Mouse (Mus musculus) brain, embryonic 14.5 days (tissue): ENCODE data around the gene Grb2. TPM values are rescaled to one million over a fixed set of nuclear protein-coding genes. Genes with fewer than 3 reads are reported as not detected.

Source experiments
- DNase-seq: peaks from one replicate; pipeline ENCODE4 v3.0.0-alpha.2; 2011; ENCODE audit warnings: low read depth
- CTCF ChIP-seq: fragments of 200-500 bp; IDR thresholded peaks from 2 replicates; pipeline ENCODE4 v1.5.1; 2012; ENCODE audit warnings: inconsistent platforms, mild to moderate bottlenecking, moderate library complexity, borderline replicate concordance; ENCODE audit not compliant: insufficient read depth, insufficient read length; ENCODE audit errors: extremely low read depth
- POLR2A ChIP-seq: fragments of 200-500 bp; IDR thresholded peaks from 2 replicates; pipeline ENCODE4 v1.6.1; 2012; ENCODE audit warnings: mild to moderate bottlenecking, inconsistent platforms, borderline replicate concordance; ENCODE audit not compliant: poor library complexity, insufficient read depth, insufficient read length, severe bottlenecking; ENCODE audit errors: extremely low read depth
- polyA plus RNA-seq: library from polyadenylated mRNA; depleted of rRNA; stranded (reverse); fragments of >200 nt; gene quantifications from 2 replicates; pipeline ENCODE4 v1.2.3, GENCODE M21; 2012; rRNA removed

The Grb2 gene
- 124 and 127 TPM in 2 replicates for polyA plus RNA-seq

DNA sequence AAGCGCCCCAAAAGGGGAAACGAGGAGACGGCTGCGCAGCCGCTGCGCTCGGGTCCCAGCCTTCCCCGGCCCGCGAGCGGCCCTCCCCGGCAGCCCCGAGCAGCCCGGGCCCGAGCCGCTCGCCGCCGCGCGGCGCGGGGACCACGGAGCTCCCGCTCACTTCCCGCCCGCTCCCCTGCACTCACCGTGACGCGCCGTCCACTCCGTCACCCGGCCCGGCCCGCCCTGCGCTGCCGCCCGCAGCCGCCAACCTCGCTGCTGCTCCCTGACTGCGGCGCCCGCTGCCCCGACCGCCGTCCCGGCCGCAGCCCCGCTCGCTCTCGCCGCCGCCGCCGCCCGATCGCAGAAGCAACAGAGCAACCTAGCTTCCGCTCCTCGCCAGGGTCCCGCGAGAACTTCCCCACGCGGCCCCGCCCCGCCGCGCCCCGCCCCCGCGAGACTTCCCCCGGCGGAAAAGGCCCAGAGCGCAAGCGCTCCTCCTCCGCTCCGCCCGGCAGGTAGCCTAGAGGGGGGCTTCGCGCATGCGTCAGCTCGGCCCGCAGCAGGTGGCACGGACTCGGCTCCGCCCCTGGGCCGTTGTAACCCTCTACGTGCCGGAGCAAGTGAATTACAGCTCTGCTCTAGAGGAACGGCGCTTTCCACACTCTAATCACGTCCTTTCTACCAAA lies at the start of gene Grb2:
Gene Grb2, minus strand, starts transcription at position 389 of the 668 bp plus-strand sequence.
- TF ChIP-seq POLR2A (peak; percentile 90), CTCF (no peak)
- DNase-seq: peak; percentile 99

DNA sequence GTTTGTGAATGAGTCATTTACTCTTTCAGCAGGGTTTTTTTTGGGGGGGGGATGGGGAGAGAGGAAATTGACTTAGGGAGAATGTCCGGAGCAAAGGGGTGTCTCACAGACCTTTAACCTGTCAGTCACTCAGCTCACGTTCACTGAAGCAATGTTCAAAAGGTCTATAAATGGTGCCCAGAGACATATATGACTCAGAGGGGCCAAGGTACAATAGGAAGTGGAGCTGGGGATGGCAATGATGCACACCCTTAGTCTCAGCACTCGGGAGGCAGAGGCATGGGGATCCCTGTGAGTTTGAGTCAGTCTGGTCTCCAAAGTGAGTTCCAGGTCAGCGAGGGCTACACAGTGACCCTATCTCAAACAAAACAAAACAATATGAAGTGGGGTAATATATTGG lies 45.1 kb upstream of the Grb2 start:
- no peak for DNase-seq
- no peak for TF ChIP-seq CTCF
- TF ChIP-seq POLR2A: no peak

DNA sequence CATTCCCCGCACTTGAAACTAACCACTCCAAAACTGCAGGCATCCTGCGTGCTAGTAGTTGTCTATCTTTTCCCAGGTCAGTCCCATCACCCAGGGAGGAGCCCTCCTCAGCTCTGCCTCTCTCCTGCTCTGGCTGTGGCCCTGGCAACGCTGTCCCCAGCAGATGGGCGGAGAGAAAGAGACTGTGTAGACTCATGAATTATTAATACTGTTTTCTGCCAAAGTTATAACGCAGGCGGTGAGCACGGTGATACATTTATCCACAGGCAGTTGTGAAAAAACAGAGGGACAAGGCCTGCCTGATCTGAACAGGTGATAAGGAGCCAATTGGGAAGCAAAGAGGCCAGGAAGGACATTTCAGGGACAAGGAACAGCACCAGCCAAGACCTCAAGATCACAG lies 44.3 kb upstream of the Grb2 start:
- TF ChIP-seq POLR2A: no peak
- no peak for TF ChIP-seq CTCF
- peak; percentile 72 for DNase-seq

DNA sequence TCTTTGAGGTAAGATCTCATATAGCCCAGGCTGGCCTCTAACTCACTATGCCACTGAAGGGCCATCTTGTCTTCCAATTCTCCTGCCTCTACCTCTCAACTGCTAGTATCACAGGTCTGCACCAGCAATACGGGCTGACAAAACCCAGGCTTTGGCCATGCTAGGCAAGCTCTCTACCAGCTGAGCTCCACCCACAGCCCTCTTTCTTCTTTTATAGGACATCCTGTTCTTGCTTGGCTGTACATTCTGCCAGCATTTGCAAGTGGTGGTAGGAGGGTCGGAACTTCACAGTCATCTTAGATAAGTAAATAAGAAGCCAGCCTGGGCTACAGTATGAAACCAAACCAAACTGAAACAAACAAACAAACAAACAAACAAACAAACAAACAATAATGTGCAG lies 43.3 kb upstream of the Grb2 start:
- no peak for DNase-seq
- TF ChIP-seq POLR2A (no peak), CTCF (no peak)

DNA sequence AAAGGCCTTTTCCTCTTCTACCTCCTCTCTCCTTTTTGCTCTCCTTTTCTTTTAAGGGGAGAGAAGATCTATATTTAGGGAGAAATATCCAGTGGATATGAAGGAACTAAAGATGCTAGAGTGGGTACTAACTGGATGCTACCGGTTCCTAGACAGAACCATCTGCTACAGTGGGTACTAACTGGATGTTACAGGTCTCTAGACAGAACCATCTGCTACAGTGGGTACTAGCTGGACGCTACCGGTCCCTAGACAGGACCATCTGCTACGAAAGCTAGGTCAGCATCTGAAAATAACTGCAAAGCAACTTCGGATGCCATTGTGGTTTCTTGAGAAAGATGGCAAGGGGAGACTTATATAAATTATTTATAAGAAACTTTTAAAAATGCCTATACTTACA lies 41.4 kb upstream of the Grb2 start:
- peak; percentile 57 for DNase-seq
- TF ChIP-seq CTCF (no peak), POLR2A (no peak)

DNA sequence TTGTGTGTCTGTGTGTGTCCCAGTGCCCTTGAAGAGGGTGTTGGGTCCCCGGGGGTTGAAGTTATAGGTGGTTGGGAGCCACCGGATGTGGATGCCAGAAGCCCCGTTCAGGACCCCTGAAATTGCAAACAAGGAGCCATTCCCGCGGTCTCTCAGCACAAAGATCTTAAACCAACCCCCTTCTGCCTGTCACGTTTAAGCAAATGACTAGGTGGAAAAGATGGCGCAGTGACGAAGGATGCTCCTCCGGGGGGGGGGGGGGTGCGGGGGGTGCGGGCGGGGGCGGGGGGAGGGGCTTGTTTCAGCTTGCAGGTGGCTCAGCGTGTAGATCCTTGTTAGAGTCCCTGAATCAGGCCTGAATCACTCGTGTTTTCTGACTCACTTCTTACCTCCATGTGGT lies 39.0 kb upstream of the Grb2 start:
- TF ChIP-seq POLR2A (no peak), CTCF (no peak)
- peak; percentile 37 for DNase-seq

DNA sequence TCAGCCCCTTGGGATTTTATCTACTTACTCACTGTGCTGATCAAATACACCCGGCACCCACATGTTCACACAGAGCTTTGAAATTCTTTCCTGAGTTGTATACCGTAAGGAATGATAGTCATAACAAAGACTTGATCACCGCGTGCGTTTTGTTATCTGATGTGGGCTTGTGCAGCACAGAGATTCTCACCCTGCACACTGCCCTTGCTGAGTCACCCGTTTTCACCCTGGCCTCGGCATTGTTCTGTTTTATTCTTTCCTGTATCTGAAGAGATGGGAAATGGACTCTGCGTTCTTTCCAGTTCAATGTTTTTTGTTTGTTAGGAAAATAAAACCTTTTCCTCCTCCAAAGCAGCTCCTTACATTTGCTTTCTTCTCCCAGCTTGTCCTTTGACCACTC lies 38.4 kb upstream of the Grb2 start:
- no peak for DNase-seq
- TF ChIP-seq POLR2A: no peak
- no peak for TF ChIP-seq CTCF

DNA sequence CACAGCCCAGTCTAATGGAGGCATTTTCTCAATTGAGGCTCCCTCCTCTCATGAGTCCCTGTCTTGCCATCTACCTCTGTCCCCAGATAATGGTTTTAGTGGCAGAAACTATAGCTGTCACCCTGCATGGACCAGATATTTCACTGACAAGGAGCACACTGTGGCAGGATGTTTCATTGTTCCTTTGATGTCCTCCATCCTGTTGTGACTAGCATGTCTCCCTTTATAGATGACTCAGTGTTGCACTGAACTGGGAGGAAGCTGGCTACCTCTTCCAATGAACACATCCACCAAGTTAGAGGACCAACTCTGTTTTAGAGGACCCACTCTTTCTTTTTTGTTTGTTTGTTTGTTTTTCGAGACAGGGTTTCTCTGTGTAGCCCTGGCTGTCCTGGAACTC lies 37.7 kb upstream of the Grb2 start:
- no peak for DNase-seq
- TF ChIP-seq CTCF: no peak
- no peak for TF ChIP-seq POLR2A

DNA sequence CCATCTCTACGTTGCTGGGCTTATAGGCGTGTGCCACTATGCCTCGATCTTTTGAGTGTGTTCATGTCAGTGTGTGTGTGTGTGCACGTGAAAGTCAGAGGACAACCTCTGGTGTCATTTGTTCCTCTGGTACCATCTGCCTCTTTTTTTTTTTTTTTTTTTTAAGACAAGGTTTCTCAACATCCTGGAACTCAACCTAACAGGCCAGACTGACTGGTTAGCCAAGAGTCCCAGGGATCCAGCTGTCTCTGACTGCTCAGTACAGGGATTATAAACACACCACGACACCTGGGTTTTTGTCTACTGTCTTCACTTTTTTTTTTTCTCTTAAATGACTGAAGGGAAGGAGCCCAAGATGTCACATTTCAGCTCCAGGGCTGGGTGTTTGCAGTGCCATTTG lies 36.0 kb upstream of the Grb2 start:
- DNase-seq: no peak
- no peak for TF ChIP-seq POLR2A
- TF ChIP-seq CTCF: no peak

DNA sequence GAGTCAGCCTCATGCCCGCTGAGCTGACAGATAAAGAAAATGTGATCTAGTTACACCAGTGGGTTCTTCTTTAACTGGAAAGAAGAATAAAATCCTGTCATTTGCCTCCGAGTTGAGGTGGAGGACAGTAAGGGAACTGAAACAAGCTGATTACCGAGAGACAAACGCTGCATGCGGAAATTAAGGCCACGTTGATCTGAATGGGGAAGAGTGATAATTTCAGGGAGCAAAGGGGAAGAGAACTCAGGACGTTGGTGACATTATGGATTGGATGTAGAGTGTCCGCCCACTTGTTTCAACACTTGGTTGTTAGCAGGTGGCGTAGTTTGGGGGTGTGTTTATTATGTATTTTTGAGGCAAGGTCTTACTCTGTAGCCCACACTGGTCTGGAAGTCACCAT lies 34.5 kb upstream of the Grb2 start:
- TF ChIP-seq CTCF (no peak), POLR2A (no peak)
- DNase-seq: no peak

DNA sequence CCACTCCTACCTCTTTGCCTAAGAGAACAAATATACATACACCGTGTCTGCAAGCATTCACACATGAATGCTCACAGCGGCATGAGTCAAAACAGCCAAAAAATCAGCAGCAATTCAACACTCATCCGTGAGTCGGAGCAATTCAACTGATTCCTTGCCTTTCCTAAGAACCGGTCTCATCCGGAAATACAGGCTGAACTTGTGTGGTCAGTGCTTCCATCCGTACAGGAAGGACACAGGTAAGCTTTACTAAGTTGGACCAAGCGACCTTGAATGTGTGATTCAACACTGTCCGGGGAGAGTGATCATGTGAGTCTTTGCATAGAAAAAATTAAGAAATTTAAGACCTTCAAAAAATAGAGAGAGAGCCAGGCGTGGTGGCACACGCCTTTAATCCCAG lies 32.7 kb upstream of the Grb2 start:
- no peak for TF ChIP-seq CTCF
- no peak for TF ChIP-seq POLR2A
- DNase-seq: no peak

DNA sequence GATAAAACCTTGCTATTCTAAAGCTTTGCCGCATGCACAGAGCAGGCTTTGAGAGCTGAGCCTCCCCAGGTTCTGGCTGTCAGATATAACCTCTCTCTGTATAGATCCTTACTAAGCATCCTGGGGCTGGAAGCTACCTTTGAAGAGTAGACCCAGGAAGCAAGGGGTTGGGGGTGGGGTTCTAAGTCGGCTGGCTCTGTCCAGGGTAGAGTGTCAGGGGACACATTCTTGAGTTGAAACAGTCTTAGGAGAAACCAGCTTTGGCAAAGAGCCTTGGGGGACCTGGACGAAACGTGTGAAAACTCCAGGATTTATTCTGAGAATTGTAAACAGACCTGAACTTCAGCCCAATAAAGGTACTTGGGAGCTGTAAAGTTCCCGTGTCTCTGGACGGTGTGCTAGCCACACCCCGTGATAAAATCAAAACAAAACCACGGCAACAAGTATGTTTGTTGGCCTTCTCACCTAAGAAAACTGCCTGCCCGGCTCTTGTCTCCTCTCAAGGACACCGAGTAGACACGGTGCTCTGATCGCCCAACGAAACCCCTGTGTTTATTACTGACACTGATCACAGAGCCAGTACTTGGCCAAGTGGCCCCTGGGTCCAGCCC lies 30.0 kb upstream of the Grb2 start:
- DNase-seq: peak; percentile 4
- TF ChIP-seq POLR2A: no peak
- no peak for TF ChIP-seq CTCF
